Mouse (Mus musculus): ENCODE data around the gene Pllp.

Gene Pllp

GRCm38 (mm10) chr8:94649496-94649895, 46.6 kb downstream of the Pllp start:
- no peak for DNase-seq (ENCODE audit: low spot score)

GRCm38 (mm10) chr8:94646165-94646564, 49.9 kb downstream of the Pllp start:
- DNase-seq (ENCODE audit: low spot score): no peak

DNA sequence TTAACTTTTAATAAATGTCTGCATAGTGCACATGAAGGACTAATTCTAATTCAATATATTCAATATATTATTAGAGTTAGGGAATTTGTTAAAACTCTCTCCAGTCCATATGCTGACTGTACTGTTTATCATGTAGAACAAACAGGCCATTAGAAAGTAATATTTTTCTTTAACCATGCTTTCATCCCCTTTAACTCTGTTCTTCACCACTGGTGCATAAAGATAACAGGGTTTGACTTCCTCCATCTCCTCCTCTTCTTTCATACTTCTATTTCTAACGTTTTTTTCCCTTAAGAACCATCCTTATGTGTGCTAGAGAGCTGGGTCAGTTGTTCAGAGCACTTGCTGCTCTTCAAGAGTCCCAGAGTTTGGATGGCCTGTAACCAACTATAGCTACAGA, 50.9 kb downstream of the Pllp start:
- no peak for DNase-seq (ENCODE audit: low spot score)

DNA sequence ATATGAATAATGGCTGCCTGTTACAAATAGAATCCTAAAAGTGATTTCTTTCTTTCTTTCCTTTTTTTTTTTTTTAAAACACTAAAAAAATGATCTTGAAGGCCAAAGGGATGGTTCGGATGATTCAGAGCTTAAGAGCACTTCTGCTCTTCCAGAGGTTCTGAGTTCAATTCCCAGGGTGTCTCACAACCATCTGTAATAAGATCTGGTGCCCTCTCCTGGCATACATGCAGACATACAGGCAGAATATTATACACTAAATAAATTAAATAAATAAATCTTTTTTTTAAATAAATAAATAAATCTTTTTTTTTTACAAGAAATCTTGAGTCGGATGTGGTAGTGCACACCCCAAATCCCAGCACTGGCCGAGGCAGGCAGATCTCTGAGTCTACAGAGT, 54.1 kb downstream of the Pllp start:
- DNase-seq (ENCODE audit: low spot score): no peak

- no peak for DNase-seq (ENCODE audit: low spot score)
Measured at GRCm38 (mm10) chr8:94641183-94641582, 54.9 kb downstream of the Pllp start.

DNA sequence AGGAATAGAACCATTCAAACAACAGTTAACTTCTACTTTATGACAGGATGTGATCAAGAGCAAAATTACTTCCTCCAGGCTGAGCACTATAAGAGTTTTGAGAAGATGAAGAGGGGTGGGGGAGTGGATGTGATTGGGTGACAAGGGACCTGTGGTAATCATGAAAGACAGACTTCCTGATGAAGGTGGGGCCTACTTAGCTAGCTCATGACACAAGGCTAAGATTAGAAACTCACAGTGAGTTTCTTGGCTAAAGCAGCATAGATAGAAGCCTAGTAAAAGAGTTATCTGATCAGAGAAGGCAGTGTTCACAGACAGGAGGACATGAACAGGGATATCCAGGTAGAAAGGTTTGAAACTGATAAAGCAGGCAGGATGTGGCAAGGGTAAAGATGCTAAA, 61.9 kb downstream of the Pllp start:
- peak; percentile 79 for DNase-seq (ENCODE audit: low spot score)

GRCm38 (mm10) chr8:94633564-94634194, 62.4 kb downstream of the Pllp start:
- DNase-seq (ENCODE audit: low spot score): peak; percentile 17
